Mouse (Mus musculus) cerebellum, postnatal 4 days (tissue): Measurements from ENCODE around the gene Prkn.

Experiments used
- DNase-seq, 2 experiments: peaks; one replicate each; pipeline ENCODE4 v3.0.0; 2022; ENCODE audit warnings: low spot score in 2 of 2, mixed read lengths in 1 of 2

Prkn gene

DNA sequence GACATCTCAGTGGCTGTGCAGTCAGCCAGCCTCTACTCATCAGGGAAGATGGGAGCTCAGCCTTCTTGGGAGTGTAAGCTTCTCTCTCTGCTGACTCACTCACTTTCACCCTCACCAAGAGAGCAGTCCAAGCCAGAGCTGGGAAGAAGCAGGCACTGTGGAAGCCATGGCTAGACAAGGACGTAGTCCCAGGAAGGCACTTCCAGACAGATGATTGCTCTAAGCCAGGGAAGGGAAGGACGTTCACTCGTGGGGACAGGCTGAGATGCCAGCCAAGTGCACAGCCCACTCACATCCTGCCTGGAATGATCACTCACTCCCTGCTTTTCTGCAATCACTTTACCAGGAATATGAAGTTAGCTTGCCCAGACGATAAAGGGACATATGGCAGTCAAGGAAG is 430.0 kb downstream of the Prkn start:
- DNase-seq: no peak

DNA sequence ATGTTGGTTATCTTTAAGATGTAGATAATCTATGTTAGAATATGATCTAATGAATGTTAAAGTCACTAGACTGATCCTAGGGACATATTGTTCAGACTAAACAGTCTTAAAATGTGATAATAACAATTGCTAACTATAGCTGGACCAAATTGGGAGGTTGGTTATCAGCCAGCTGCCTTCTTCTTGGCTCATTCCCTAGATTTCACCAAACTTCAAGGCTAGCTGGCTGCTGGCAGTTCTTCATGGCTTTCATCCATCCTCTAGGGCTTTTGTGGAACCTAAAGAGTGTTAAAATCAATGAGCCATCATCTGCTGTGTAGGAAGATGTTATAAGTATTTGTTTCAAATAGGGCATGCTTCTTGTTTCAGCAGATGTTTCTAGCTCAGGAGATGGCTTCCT is 431.7 kb downstream of the Prkn start:
- no peak for DNase-seq

DNA sequence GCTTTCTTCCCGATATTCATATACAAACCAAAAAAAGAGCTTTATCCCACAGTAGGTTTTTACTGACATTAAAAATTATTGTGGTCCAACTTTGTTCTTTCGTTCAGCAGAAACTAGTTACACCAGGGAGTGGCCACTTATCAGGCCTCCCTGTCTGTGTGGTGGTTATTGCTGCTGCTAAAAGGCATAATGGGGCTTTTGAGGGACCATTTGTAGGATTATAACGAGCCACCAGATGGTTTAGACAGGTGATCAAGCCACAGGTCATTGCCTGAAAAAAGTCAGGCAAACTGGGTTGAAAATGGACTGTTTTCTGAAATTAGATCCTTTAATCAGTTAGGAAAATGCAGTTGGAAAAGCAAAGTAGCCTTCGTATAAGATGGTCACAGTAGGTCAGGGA is 444.1 kb downstream of the Prkn start:
- DNase-seq: no peak

DNA sequence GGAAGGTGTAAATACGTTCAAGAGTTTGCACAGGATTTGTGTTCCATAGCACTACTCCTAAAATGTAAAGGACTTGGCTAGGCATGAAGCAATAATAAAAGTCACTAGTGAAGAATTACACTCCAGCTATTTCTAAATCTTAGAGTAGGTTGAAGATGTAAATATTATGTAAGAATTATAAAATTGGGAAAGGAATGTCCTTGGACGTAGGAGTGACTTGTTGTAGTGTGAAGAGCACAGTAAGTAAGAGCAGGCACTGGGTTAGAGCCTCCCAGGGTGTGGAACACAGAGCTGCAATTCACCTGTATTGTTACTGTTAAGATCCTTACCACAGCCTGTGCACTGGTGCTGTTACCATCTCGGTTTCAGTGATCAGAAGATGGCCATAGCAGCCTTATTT is 450.0 kb downstream of the Prkn start:
- DNase-seq: no peak

DNA sequence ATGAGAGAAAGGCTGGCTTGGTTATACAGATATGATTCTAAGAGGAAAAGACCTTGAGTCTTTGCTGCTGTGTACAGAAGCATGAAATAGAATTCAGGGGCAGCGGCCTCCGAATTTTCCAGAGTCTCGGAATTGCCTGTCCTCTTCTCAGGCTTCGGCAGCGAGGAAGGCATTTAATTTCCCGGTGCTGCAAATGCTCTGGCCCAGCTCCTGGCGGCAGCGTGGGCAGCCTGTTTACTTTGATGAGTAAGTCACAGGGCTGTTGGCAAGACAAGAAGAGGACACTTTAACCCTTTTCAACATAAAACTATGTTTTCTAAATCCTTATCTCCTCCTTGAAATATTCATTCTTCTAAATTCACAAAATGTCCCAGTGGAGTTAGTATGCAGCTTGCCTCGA is 462.9 kb downstream of the Prkn start:
- DNase-seq: no peak

DNA sequence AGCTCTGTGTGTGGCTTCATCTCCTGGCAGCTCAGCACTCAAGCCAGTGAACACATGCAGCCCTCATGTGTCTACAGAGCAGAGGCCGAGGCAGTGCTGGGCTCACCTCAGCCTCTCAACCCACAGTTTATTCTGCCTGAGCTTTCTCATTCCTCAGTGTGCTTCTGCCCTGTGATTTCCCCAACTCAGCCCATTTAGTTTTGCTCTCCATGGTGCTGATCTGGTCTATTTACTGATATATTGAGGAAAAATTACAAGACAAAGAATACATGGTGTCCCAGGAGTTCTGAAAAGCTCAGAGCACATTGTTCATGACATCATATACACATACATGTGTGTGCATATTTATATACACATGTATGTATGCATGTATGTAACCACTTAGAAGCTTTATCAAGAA is 469.7 kb downstream of the Prkn start:
- no peak for DNase-seq

DNA sequence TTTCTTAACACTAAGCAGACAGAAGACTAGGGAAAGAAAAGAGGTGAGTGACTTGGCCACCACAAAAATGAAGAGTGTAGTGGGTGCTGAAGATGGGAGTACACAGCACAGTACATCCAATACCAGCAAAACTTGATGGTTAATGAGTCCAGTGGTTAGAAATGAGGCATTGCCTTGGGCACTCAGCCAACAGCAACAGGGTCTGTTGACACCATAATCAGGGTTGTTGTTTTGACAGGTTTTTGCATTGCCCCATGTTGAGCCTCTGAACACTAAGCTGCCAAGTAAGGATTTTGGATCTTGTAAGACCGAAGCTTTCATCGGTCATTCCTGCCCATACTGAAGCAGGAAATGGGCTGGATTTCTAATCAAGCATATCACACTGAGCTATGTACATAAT is 474.0 kb downstream of the Prkn start:
- no peak for DNase-seq

DNA sequence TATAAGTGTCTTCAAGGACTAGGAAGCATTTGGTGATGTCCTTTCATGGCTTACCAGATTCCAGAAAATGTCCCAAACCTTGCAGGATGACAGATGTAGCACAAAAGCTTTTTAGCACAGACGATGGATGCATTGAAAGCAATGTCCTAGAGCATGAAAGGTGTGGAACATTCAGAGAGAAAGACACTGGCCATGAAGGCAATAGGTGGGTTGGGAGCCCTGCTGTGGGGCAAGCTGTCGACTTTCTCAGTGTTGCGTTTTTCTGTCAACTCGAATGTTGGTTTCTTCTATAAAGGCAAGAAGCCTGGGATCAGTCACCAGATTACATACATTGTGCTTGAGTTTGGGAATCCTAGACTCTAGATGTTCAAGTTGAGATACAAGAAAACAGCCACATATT is 475.5 kb downstream of the Prkn start:
- DNase-seq: no peak

DNA sequence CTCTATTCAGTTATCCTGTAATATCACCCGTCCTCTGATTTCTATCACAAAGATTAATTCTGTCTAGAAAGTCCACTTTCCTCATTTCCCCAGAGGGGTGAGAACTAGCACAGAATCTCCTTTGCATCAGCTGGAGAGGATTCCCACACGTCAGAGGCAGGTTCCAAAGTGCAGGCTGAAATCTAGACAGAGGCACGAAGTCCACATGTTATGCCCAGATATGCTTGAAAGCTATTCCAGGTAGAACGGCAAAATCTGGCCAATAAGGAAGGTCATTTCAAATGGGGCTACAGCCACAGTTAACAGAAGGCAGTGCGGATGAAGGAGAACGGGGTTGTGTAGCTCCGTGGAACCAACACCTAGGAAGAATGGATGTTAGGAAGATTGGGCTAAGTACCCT is 478.8 kb downstream of the Prkn start:
- no peak for DNase-seq

DNA sequence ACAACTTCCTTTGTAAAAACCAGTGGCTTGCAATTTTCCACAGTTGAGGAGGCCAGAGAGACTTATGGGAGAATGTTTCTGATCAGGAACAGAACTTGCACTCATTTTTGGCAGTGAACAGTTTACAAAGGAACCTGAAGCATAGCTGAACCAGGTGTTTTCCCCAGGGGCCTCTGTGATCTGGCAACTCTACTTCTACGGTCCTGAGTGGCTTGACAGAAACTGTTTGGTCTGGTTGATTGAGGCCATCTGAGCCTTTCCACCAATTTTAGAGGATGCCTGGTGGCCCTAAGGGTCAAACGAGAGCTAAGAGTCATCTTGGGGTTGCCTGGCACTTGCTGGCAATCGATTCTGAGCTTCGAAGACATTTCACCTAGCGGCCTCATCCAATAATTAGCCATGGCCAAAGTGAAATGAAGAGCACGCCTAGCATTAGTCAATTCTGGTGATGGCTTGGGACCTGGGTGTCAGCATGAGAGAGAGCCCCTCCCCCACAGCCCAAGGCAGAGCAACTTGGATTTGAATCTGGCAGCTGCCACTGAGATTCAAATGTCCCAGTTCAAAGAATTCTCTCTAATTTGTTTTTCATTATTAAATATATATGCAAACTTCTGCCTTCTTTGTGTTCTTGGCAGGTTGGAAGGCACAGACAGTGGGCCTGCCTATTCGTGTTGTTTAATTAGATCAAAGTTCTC is 479.6 kb downstream of the Prkn start:
- DNase-seq: no peak

DNA sequence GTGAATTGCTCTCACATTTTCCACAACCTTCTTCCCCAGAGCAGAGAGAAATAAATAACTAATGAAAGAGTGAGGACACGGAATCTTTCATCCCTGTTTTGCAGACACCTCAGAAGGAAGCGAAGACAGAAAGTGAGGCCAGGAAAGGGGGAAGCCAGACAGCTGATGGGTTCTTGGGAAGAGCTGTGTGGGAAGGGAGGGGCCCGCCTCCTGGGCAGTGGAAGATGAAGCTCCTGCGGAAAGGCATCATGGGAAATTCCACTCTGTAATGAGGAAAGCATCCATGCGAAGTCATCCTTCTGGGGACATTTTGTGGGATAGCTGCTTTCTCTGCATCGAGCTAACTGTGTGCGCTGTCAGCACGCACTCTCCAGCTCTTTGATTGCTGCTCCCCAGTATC is 491.9 kb downstream of the Prkn start:
- DNase-seq: no peak

DNA sequence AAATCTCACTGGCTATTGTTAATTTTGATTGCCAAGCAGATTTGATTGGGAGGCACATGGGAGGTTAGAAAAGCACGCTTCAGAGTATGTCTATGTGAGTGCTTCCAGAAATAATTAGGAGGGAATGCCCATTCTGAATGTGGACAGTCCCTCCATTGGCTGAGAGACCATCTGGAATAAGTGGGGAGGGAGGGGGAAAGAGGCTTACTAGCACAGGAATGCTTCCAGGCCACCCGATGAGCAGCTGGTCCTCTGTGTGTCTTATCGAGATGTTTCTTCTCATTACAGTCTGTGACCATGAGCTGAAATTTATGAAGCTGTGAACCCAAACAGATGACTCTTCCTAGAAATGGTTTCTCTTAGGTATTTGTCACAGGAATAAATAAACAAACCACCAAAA is 493.6 kb downstream of the Prkn start:
- DNase-seq: no peak

DNA sequence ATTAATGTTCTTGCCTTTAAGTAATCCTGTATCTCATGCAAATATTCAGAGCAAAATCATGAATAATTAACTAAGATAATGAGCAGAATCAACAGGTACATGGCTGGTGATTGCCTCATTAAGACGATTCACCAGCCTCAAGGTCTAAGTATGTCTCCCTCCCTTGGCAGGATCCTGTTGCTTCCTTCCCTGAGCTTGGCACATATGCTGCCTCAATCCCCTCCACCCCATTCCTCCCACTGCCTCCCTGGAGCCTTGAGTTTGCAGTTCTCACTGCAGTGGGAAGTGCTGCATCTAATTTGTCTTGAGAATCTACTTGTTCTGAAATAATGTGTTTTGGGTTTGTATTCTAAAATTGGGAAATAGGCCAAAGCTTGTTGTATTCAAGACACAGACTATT is 496.0 kb downstream of the Prkn start:
- DNase-seq: no peak

DNA sequence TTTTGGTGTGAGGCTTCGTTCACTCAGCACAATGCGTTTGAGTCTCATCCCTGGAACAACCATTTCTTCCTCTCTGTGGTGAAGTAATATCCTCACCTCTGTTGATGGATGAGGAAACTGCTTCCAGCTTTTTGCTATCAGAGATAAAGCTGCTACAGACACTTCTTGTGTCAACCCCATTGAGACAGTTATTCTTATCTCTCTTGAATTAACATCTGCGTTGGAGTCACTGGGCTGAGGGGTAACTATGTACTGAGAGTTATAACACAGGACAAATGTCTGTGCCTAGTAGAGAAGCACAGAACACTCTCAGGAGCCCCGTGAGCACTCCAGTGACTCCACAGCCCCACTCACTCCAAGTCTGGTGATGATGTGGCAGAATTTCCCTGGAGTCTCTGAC is 500.2 kb downstream of the Prkn start:
- DNase-seq: no peak

DNA sequence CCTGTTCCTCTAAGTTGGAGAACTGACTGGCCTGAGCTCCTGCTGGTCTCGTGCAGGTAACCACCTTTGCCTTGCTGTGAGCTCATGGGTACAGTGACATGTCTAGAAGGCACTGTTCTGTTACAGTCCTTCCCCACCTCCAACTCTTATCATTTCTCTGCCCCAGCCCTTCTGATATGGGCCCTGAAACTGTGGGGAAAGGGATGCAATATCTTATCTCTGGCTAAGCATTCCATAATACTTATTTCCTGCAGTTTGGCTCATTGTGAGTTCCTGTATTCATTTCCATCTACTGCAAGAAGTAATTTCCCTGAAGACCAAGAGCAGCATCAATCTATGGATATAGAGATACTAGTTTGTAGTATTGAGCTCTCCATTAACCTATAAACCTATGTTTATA is 506.1 kb downstream of the Prkn start:
- DNase-seq: no peak

DNA sequence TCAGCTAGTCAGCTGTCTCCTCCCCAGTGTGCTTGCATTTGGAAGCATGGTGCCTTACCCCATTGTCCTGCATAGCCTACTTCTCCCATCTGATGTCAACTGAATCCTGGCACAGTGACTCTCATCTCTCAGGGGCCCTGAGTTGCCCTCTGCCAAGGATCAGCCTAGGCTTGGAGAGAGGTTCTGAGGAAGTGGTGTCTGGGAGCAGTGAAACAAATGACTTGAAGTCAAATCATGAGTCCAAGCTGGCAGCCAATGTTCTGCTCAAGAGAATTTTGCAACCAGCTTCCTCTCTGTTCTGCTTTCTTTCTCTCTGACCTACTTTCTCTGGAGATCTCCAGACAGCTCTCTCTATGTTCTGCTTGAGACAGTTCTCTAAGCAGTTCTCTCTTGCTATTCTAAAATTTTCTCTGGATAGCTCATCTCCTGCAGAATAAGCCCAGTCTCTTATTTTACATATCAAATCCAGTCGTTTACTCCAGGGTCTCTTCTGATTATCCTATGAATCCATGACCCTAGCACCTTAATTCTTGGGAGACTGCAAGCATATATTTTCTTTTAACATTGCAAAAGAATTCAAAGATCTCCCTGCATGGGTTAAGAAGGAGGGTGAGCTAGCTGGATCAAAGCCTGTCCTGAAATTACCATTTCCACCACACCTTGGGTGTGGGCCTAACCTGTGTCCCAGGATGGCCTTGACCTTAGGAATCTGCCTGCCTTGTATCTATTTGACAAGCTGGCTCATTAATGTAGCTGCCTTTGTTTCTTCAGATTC is 512.8 kb downstream of the Prkn start:
- DNase-seq: no peak

DNA sequence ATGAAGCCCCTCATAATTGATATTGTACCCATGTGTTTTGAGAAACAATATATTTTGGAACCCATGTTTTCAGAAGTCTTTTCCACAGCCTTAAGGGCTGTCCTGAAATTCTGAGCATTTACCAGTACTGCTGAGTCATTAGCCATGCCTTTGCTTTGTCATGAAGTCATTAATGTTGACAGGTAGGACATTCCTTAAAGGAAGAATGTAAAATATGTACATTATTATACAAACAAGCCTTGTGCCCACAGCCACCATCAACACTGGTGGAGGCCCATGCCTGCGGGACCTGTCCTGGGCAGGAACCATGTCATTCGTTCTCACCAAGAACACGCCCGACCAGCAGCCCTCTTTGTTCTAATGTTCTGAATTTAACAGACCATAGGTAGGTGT is 513.4 kb downstream of the Prkn start:
- DNase-seq: no peak

DNA sequence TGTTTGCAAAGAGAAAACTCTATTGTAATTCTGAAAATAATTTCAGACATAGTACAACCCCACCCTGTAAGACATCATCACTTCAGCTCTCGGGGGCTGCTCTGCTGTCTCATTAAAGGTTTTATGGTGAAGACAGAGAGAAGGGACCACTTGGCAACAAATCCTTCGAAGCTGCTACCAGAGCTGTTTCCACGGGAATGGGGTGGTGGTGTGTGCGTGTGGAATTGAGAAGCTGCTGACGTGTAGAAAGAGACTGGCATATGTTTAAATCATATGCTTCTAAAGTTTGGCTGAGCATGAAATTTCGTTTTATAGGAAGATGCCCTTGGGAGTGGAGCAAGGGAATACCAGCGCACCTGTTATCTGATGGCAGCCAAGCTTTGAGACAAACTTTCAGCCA is 514.2 kb downstream of the Prkn start:
- no peak for DNase-seq

DNA sequence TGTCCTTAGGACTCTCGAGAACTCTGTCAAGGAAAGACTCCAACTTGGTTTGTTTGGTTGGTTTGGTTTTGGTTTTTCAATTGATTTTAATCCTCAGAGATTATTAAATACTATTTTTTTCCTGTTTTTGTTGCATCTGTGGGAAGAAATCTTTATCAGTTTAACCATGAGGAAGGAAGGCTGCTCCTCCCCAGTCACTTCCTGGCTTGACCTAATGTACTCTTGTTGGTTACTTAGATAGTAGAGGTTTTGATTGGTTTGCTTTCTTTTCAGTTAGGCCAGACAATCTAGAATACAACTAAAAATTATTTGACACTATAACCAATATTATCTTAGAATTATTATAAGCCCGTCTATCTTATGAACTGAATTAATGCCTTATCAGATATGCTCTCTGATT is 535.3 kb downstream of the Prkn start:
- DNase-seq: no peak

DNA sequence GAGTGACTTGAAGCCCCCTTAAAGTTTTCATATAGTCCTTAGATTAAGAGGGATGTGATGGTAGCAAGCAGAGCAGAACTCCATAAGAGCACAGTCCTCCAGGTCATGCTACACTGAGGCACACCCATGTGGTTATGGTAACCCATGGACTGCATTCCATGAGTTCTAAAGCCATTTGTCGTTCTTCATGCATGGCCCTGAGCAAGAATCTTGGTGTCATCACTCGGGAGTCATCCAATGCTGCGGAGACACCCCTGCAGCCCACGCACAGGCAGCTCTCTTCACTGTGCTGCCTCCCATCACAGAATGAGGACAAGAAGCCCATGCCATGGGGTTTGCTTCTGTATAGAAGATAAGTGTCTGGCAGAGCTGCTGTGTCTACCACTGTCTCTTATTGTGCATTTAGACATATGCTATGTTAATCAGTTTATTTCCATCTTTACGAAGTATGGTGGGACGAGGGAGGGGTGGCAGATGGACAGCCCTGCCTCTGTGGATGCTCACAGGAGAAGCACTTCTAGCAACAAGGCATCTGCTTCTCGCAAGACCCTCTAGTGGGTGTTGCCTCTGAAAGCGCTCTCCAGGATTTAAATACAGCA is 543.3 kb downstream of the Prkn start:
- no peak for DNase-seq

DNA sequence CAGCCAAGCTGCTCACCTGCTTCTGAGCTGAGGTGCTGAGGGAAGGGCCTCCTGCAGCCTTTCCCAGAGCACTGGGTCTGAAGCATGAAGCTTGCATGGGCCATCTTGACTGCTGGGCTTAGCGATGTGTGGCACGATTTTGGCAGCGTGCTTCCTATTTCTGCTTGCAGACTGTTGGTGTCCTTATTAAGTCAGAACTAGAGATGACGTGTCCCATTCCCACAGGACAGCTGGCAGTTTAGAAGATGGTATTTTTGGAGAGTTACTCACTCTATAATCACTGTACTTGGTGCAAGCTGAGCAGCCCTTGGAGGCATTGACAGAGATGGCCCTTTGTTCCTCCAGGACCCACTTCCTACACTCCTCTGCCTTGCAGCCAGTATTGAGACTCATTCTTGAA is 545.1 kb downstream of the Prkn start:
- DNase-seq: no peak

DNA sequence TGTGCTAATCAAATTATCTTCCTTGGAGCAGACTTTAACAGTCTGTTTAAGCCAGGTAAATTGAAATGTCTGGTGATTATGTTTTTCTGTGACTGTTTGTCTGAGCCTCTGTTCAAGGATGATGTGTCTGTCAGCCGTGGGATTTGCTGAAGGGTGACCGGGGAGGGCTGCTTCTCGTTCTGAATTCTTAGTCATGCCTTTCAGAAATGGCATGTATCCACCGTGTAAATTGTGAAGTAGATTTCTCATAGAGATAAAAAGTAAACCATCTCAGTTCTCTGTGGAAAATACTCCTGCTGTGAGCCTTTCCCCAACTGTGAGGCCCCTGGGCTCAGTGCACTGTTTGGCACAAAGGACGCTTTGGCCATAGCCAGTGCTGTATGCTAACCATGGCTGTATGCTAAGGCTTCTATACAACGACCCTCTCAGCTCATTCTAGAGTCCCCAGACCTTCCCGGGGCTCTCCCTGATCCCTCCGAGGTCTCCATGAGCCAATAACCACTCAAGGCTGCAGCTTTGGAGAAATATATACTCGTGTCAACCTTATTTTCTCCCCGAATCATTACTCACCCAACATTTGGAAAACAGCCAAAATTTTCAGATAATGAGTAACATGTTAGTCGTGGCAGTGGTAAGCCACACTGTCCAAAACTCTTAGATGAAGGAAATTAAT is 552.6 kb downstream of the Prkn start:
- no peak for DNase-seq

DNA sequence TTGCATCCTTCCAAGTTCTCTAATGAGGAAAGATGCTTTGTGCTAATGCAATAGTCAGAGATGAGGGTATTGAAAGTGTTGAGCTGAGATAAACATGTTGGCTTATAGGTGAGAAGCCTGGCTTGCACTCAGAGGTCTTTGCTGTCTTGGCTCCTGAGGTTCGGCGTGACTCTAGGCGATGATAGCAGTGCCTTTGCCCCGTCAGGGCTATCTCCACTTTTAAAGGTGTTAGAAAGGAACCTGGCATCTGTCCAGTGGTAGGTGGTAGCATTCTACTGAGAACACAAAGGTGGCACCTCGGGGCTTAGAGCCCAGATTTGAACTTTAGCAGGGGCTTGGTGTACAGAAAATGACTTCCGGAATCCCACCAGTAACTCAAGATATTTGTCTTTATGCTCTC is 554.4 kb downstream of the Prkn start:
- DNase-seq: no peak
